Mouse (Mus musculus) intestine, embryonic 16.5 days (tissue): ENCODE data around the gene Enoph1. TPM values are rescaled to one million over a fixed set of nuclear protein-coding genes. Genes with fewer than 3 reads are reported as not detected.

Experiments
- ATAC-seq: fragments of 200-750 bp; cut with Nextera tagmentation; 2 replicates; pipeline ENCODE4 v1.8.0; 2017; ENCODE audit warnings: moderate TSS enrichment, moderate library complexity
- H3K27ac ChIP-seq: fragments of 300-500 bp; sonication (generic); 2 replicates; pipeline ENCODE4 v1.5.1; 2014; ENCODE audit warnings: mild to moderate bottlenecking, low read length
- H3K27me3 ChIP-seq: fragments of 300-500 bp; sonication (generic); replicated peaks from 2 replicates; pipeline ENCODE4 v1.6.1; 2014; ENCODE audit warnings: low read length, control low read depth, mixed read lengths; ENCODE audit not compliant: control insufficient read depth, insufficient read depth
- H3K36me3 ChIP-seq: fragments of 300-500 bp; sonication (generic); 2 replicates; pipeline ENCODE4 v1.6.1; 2014; ENCODE audit warnings: low read length, control low read depth; ENCODE audit not compliant: control insufficient read depth, insufficient read depth
- H3K4me1 ChIP-seq: fragments of 300-500 bp; sonication (generic); 2 replicates; pipeline ENCODE4 v1.6.1; 2014; ENCODE audit warnings: low read length, control low read depth, mixed read lengths; ENCODE audit not compliant: control insufficient read depth, insufficient read depth
- H3K4me2 ChIP-seq: fragments of 300-500 bp; sonication (generic); 2 replicates; pipeline ENCODE4 v1.6.1; 2014; ENCODE audit warnings: low read depth, low read length, control low read depth
- H3K4me3 ChIP-seq: fragments of 300-500 bp; sonication (generic); 2 replicates; pipeline ENCODE4 v1.5.1; 2014; ENCODE audit warnings: mild to moderate bottlenecking, low read length
- H3K9ac ChIP-seq: fragments of 300-500 bp; sonication (generic); 2 replicates; pipeline ENCODE4 v1.6.1; 2014; ENCODE audit warnings: low read depth, low read length
- H3K9me3 ChIP-seq: fragments of 300-500 bp; sonication (generic); 2 replicates; pipeline ENCODE4 v1.6.1; 2016; ENCODE audit warnings: low read length, control low read depth; ENCODE audit not compliant: control insufficient read depth
- WGBS: fragments of 180-500 bp; shearing (Covaris S2); extraction: QIAGEN DNeasy Blood & Tissue Kit; methylation state at CpG from one replicate; pipeline ENCODE4 v1.1.7; 2014; 5-methylcytosine and 5-hydroxymethylcytosine counted together
- polyA plus RNA-seq: library from polyadenylated mRNA; unstranded; fragments of >200 nt; fragmentation: Nextera tagmentation; extraction: Ambion mirVana; gene quantifications from 2 replicates; pipeline ENCODE4 v1.2.1, GENCODE M21; 2015

Gene Enoph1
- polyA plus RNA-seq, 1 experiment from 2014 or later, result 53.7 TPM

GRCm38 (mm10) chr5:100046096-100046495 is 6.3 kb downstream of the Enoph1 start:
- H3K36me3 ChIP-seq, result no peaks in the 10 kb centered on the region
- no peak for ATAC-seq
- H3K9me3 ChIP-seq, result no peaks in the 10 kb centered on the region
- no peak overlapping the region for H3K9ac ChIP-seq
- no peak overlapping the region for H3K4me2 ChIP-seq
- peaks cover 35% of the 10 kb centered on the region for H3K4me1 ChIP-seq
- WGBS, result 79% methylated on average over 3 of the region's 3 CpGs
- H3K4me3 ChIP-seq, result no peak overlapping the region
- H3K27me3 ChIP-seq, result no peaks in the 10 kb centered on the region
- no peak overlapping the region for H3K27ac ChIP-seq

- no peaks in the 10 kb centered on the region for H3K36me3 ChIP-seq
- no peaks in the 10 kb centered on the region for H3K27me3 ChIP-seq
- ATAC-seq, result no peak
- no peaks in the 10 kb centered on the region for H3K9me3 ChIP-seq
- no peak overlapping the region for H3K4me2 ChIP-seq
- H3K9ac ChIP-seq, result no peak overlapping the region
- no peak overlapping the region for H3K4me3 ChIP-seq
- peaks cover 29% of the 10 kb centered on the region for H3K4me1 ChIP-seq
- H3K27ac ChIP-seq, result no peak overlapping the region
- 60% methylated on average over 8 of the region's 8 CpGs for WGBS
Observed at GRCm38 (mm10) chr5:100047143-100047640, 7.4 kb downstream of the Enoph1 start.

- Histone ChIP-seq H3K9ac (no peak overlapping the region), H3K4me2 (no peak overlapping the region), H3K4me1 (peaks cover 29% of the 10 kb centered on the region), H3K36me3 (no peaks in the 10 kb centered on the region), H3K4me3 (no peak overlapping the region), H3K27me3 (no peaks in the 10 kb centered on the region), H3K9me3 (no peaks in the 10 kb centered on the region), H3K27ac (no peak overlapping the region)
- ATAC-seq, result no peak
- 46% methylated on average over 7 of the region's 7 CpGs for WGBS
Observed at GRCm38 (mm10) chr5:100047871-100048270, 8.1 kb downstream of the Enoph1 start.

GRCm38 (mm10) chr5:100049904-100050303 is 10.1 kb downstream of the Enoph1 start:
- no peak for ATAC-seq
- Histone ChIP-seq H3K27ac (no peak overlapping the region), H3K27me3 (no peaks in the 10 kb centered on the region), H3K4me1 (peaks cover 17% of the 10 kb centered on the region), H3K9ac (no peak overlapping the region), H3K4me3 (no peak overlapping the region), H3K4me2 (no peak overlapping the region), H3K36me3 (no peaks in the 10 kb centered on the region), H3K9me3 (no peaks in the 10 kb centered on the region)
- 93% methylated on average over 3 of the region's 3 CpGs for WGBS

DNA sequence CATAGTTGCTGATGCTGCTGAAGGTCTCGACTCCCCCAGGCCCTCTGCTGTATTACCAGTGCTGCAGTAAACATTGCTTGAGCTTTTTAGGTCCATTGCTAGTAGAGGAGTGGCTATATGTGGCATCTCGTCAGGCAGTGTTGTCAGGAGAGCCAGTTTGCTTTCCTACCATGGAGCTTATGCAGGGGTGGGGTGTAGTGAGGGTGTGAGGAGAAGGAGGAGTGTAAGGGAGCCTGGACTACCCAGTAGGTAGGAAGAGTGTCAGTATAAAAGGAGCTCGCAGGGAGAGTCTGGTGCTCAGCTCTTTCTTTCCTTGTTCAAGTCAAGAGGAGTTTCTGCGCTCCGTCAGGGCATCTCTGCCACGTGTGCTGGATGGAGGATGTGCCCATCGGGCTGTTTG is 12.9 kb downstream of the Enoph1 start:
- WGBS, result 86% methylated on average over 7 of the region's 7 CpGs
- Histone ChIP-seq H3K9me3 (no peaks in the 10 kb centered on the region), H3K4me3 (no peak overlapping the region), H3K4me1 (peaks cover 17% of the 10 kb centered on the region), H3K27me3 (no peaks in the 10 kb centered on the region), H3K36me3 (no peaks in the 10 kb centered on the region), H3K4me2 (no peak overlapping the region), H3K27ac (no peak overlapping the region), H3K9ac (no peak overlapping the region)
- no peak for ATAC-seq

DNA sequence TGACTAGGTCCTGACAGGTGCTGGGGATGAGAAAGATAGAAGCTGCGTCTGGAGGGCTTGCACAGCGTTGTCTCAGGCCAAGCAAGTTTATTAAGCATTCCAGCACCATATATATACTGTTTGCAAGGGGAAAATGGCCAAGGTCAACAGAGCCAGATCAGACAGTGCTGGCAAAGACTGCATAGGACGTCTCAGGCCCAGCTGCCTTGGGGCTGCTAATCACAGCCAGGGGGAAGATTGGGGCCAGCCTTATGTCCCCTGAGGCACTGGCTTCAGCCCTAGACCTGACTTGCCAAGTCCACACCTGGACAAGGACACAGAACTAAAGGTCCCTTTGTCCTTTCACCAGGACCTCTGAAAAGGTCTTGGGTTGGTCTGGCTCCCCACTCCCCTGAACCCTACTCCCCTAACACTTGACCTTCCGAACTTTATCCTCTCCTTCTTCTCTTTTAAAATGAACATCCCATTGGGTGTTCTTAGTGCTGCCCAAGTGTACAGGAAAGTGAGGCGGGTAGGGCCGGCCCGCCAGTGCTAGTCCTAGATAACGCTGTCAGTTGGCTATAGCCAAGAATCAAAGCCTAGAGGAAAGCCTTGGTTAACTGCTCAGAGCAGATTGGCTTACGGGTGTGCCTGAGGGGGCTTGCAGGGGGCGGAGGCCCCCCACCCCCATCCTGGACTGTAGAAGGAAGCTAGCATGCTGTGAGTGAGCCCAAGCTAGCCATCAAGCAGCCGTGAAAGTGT is 15.2 kb downstream of the Enoph1 start:
- H3K27me3 ChIP-seq, result no peaks in the 10 kb centered on the region
- 0 out of 2 replicates have a peak, but pooled peaks have one; percentile 10 for ATAC-seq
- H3K4me2 ChIP-seq, result no peak overlapping the region
- no peak overlapping the region for H3K9ac ChIP-seq
- no peak overlapping the region for H3K4me3 ChIP-seq
- peaks cover 8% of the 10 kb centered on the region; the same call in 1 of the 2 replicates for H3K4me1 ChIP-seq
- H3K36me3 ChIP-seq, result 0 out of 2 replicates have a peak, but pooled peaks cover 2% of the 10 kb centered on the region
- WGBS, result 76% methylated on average over 11 of the region's 11 CpGs
- no peaks in the 10 kb centered on the region for H3K9me3 ChIP-seq
- no peak overlapping the region for H3K27ac ChIP-seq

GRCm38 (mm10) chr5:100055866-100056369 is 16.1 kb downstream of the Enoph1 start:
- no peak overlapping the region for H3K4me3 ChIP-seq
- peak; percentile 68; the same call in 1 of the 2 replicates for ATAC-seq
- peaks cover 8% of the 10 kb centered on the region; the same call in 1 of the 2 replicates for H3K4me1 ChIP-seq
- no peak overlapping the region for H3K27ac ChIP-seq
- WGBS, result 64% methylated on average over 5 of the region's 5 CpGs
- no peaks in the 10 kb centered on the region for H3K27me3 ChIP-seq
- peaks cover 7% of the 10 kb centered on the region for H3K36me3 ChIP-seq
- H3K4me2 ChIP-seq, result no peak overlapping the region
- no peak overlapping the region for H3K9ac ChIP-seq
- H3K9me3 ChIP-seq, result no peaks in the 10 kb centered on the region

DNA sequence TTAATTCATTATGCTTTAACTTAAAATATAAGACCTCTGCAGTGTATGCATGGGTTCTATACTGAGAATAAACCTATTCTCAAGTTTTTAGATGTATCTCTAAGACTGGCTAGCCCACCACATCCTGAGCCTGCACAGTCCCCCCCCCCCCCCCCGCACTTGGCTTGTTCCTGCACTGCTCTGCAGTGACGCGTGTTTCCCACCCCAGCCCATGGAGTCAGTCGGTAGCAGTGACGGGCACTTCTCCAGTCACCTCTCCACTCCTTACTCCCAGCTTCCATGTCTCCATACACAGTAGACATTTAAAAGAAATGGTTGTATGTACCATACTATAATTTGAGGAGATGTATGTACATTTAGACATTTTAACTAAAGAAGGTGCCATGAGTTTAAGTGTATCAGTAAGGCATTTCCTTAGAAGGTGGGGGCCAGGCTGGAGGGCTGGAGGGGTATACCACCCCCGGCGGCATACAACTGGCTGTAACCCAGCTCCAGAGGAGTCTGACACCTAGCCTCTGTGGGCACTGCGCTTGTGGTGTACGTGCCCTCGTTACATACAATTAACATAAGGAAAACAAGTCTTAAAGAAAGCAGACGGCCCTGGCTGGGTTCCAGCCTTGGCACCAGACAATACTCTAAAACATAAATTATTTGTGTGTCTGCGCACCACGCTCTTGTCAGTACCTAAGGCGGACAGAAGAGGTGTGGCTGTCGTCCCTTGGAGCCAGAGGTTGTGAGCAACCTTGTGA is 17.9 kb downstream of the Enoph1 start:
- Histone ChIP-seq H3K9me3 (no peaks in the 10 kb centered on the region), H3K9ac (no peak overlapping the region), H3K4me3 (no peak overlapping the region), H3K27me3 (no peaks in the 10 kb centered on the region), H3K27ac (no peak overlapping the region), H3K4me1 (peaks cover 8% of the 10 kb centered on the region; the same call in 1 of the 2 replicates), H3K36me3 (peaks cover 15% of the 10 kb centered on the region), H3K4me2 (no peak overlapping the region)
- no peak for ATAC-seq
- WGBS, result 82% methylated on average over 14 of the region's 15 CpGs

DNA sequence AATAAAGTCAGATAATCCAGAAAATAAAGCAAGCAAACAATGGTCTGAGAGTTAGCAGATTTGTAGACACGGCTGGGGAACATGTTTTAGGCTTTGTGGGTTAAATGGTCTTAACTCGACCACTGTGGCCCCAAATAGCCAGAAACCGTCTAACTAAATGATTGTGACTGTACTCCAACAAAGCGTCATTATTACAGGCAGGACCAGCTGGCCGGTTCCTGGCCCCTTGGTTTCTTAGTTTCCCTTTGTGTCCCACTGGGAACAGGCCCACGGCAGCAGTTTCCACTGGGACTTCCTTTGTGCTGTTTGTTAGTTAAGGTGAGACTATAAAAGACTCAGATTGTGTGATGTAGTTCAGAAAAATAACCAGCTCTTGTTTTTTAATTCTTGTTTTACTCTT is 18.9 kb downstream of the Enoph1 start:
- no peak overlapping the region for H3K4me2 ChIP-seq
- no peaks in the 10 kb centered on the region for H3K27me3 ChIP-seq
- H3K9ac ChIP-seq, result no peak overlapping the region
- no peaks in the 10 kb centered on the region for H3K9me3 ChIP-seq
- no peak for ATAC-seq
- peaks cover 8% of the 10 kb centered on the region; the same call in 1 of the 2 replicates for H3K4me1 ChIP-seq
- H3K27ac ChIP-seq, result no peak overlapping the region
- WGBS, result 61% methylated on average over 6 of the region's 6 CpGs
- H3K4me3 ChIP-seq, result no peak overlapping the region
- peaks cover 15% of the 10 kb centered on the region for H3K36me3 ChIP-seq
